Mouse (Mus musculus): ENCODE measurements around the gene Plscr5. TPM values are rescaled to one million over a fixed set of nuclear protein-coding genes. Genes with fewer than 3 reads are reported as not detected.

Plscr5 gene
- polyA plus RNA-seq, 1 experiment, result 0.28 TPM

GRCm38 (mm10) chr9:92198408-92198807 is 5.7 kb downstream of the Plscr5 start:
- no peaks in the 10 kb centered on the region for H3K4me1 ChIP-seq (ENCODE audit: control insufficient read depth, insufficient read depth, low read length)
- H3K4me3 ChIP-seq (replicated peaks; ENCODE audit: insufficient read depth, low read depth, low read length), result no peak overlapping the region
- TF ChIP-seq CTCF (IDR thresholded peaks at IDR 0.05; ENCODE audit: borderline replicate concordance, insufficient read depth, low read depth, low read length) (no peak), POLR2A (IDR thresholded peaks at IDR 0.05; ENCODE audit: borderline replicate concordance, insufficient read depth, low read length) (no peak)
- H3K27me3 ChIP-seq (ENCODE audit: control insufficient read depth, insufficient read depth, low read length), result no peaks in the 10 kb centered on the region
- WGBS, result 14% methylated on average over 3 of the region's 3 CpGs
- DNase-seq, result peak in 1 of 2 experiments; percentile 9
- no peak overlapping the region for H3K27ac ChIP-seq (ENCODE audit: insufficient read depth, low read length)

GRCm38 (mm10) chr9:92199564-92199963 is 6.8 kb downstream of the Plscr5 start:
- no peak for TF ChIP-seq POLR2A (IDR thresholded peaks at IDR 0.05; ENCODE audit: borderline replicate concordance, insufficient read depth, low read length)
- no peaks in the 10 kb centered on the region for H3K27me3 ChIP-seq (ENCODE audit: control insufficient read depth, insufficient read depth, low read length)
- WGBS, result 67% methylated on average over 5 of the region's 5 CpGs
- H3K4me1 ChIP-seq (ENCODE audit: control insufficient read depth, insufficient read depth, low read length), result no peaks in the 10 kb centered on the region
- DNase-seq, result no peak
- H3K4me3 ChIP-seq (replicated peaks; ENCODE audit: insufficient read depth, low read depth, low read length), result no peak overlapping the region
- H3K27ac ChIP-seq (ENCODE audit: insufficient read depth, low read length), result no peak overlapping the region

- no peak for TF ChIP-seq POLR2A (IDR thresholded peaks at IDR 0.05; ENCODE audit: borderline replicate concordance, insufficient read depth, low read length)
- TF ChIP-seq CTCF (IDR thresholded peaks at IDR 0.05; ENCODE audit: borderline replicate concordance, insufficient read depth, low read depth, low read length), result no peak
- no peaks in the 10 kb centered on the region for H3K27me3 ChIP-seq (ENCODE audit: control insufficient read depth, insufficient read depth, low read length)
- H3K4me3 ChIP-seq (replicated peaks; ENCODE audit: insufficient read depth, low read depth, low read length), result no peak overlapping the region
- WGBS, result 72% methylated on average over 2 of the region's 2 CpGs
- H3K4me1 ChIP-seq (ENCODE audit: control insufficient read depth, insufficient read depth, low read length), result no peaks in the 10 kb centered on the region
- H3K27ac ChIP-seq (ENCODE audit: insufficient read depth, low read length), result no peak overlapping the region
- no peak for DNase-seq
Measured at GRCm38 (mm10) chr9:92204397-92204796, 11.7 kb downstream of the Plscr5 start.

- Histone ChIP-seq H3K27me3 (ENCODE audit: control insufficient read depth, insufficient read depth, low read length) (no peaks in the 10 kb centered on the region), H3K4me3 (replicated peaks; ENCODE audit: insufficient read depth, low read depth, low read length) (peak overlapping the region; percentile 38), H3K27ac (ENCODE audit: insufficient read depth, low read length) (no peak overlapping the region), H3K4me1 (ENCODE audit: control insufficient read depth, insufficient read depth, low read length) (no peaks in the 10 kb centered on the region)
- TF ChIP-seq POLR2A (IDR thresholded peaks at IDR 0.05; ENCODE audit: borderline replicate concordance, insufficient read depth, low read length) (no peak), CTCF (IDR thresholded peaks at IDR 0.05; ENCODE audit: borderline replicate concordance, insufficient read depth, low read depth, low read length) (no peak; the same call in 1 of the 2 replicates)
- peak; percentile 45 to 69 for DNase-seq
- WGBS, result 5% methylated on average over 4 of the region's 4 CpGs
Measured at GRCm38 (mm10) chr9:92207307-92207706, 14.6 kb downstream of the Plscr5 start.

GRCm38 (mm10) chr9:92207757-92208156 is 15.0 kb downstream of the Plscr5 start:
- Histone ChIP-seq H3K4me1 (ENCODE audit: control insufficient read depth, insufficient read depth, low read length) (no peaks in the 10 kb centered on the region), H3K4me3 (replicated peaks; ENCODE audit: insufficient read depth, low read depth, low read length) (peak overlapping the region; percentile 38), H3K27ac (ENCODE audit: insufficient read depth, low read length) (no peak overlapping the region), H3K27me3 (ENCODE audit: control insufficient read depth, insufficient read depth, low read length) (no peaks in the 10 kb centered on the region)
- DNase-seq, result peak; percentile 11 to 13
- TF ChIP-seq CTCF (IDR thresholded peaks at IDR 0.05; ENCODE audit: borderline replicate concordance, insufficient read depth, low read depth, low read length), result no peak
- TF ChIP-seq POLR2A (IDR thresholded peaks at IDR 0.05; ENCODE audit: borderline replicate concordance, insufficient read depth, low read length), result no peak
- 38% methylated on average over 8 of the region's 8 CpGs for WGBS

- no peak for DNase-seq
- 89% methylated on average over 3 of the region's 3 CpGs for WGBS
- no peak for TF ChIP-seq CTCF (IDR thresholded peaks at IDR 0.05; ENCODE audit: borderline replicate concordance, insufficient read depth, low read depth, low read length)
- no peak for TF ChIP-seq POLR2A (IDR thresholded peaks at IDR 0.05; ENCODE audit: borderline replicate concordance, insufficient read depth, low read length)
- Histone ChIP-seq H3K4me3 (replicated peaks; ENCODE audit: insufficient read depth, low read depth, low read length) (no peak overlapping the region), H3K27ac (ENCODE audit: insufficient read depth, low read length) (no peak overlapping the region), H3K27me3 (ENCODE audit: control insufficient read depth, insufficient read depth, low read length) (no peaks in the 10 kb centered on the region), H3K4me1 (ENCODE audit: control insufficient read depth, insufficient read depth, low read length) (no peaks in the 10 kb centered on the region)
Measured at GRCm38 (mm10) chr9:92209850-92210249, 17.1 kb downstream of the Plscr5 start.

- DNase-seq, result no peak
- Histone ChIP-seq H3K4me1 (ENCODE audit: control insufficient read depth, insufficient read depth, low read length) (no peaks in the 10 kb centered on the region), H3K4me3 (replicated peaks; ENCODE audit: insufficient read depth, low read depth, low read length) (no peak overlapping the region), H3K27ac (ENCODE audit: insufficient read depth, low read length) (no peak overlapping the region), H3K27me3 (ENCODE audit: control insufficient read depth, insufficient read depth, low read length) (no peaks in the 10 kb centered on the region)
- 83% methylated on average over 7 of the region's 7 CpGs for WGBS
- no peak for TF ChIP-seq POLR2A (IDR thresholded peaks at IDR 0.05; ENCODE audit: borderline replicate concordance, insufficient read depth, low read length)
- TF ChIP-seq CTCF (IDR thresholded peaks at IDR 0.05; ENCODE audit: borderline replicate concordance, insufficient read depth, low read depth, low read length), result no peak
Measured at GRCm38 (mm10) chr9:92210386-92210967, 17.7 kb downstream of the Plscr5 start.

- WGBS, result 71% methylated on average over 3 of the region's 3 CpGs
- Histone ChIP-seq H3K27ac (ENCODE audit: insufficient read depth, low read length) (no peak overlapping the region), H3K4me1 (ENCODE audit: control insufficient read depth, insufficient read depth, low read length) (no peaks in the 10 kb centered on the region), H3K27me3 (ENCODE audit: control insufficient read depth, insufficient read depth, low read length) (no peaks in the 10 kb centered on the region), H3K4me3 (replicated peaks; ENCODE audit: insufficient read depth, low read depth, low read length) (no peak overlapping the region)
- TF ChIP-seq POLR2A (IDR thresholded peaks at IDR 0.05; ENCODE audit: borderline replicate concordance, insufficient read depth, low read length) (no peak), CTCF (IDR thresholded peaks at IDR 0.05; ENCODE audit: borderline replicate concordance, insufficient read depth, low read depth, low read length) (no peak)
- DNase-seq, result no peak
Measured at GRCm38 (mm10) chr9:92211048-92211447, 18.3 kb downstream of the Plscr5 start.
